Mouse (Mus musculus) cerebellum, adult 2 months (tissue): ENCODE data around the gene Glis3.

ENCODE experiments used
- CTCF ChIP-seq: fragments of 200-500 bp; IDR thresholded peaks from 2 replicates; pipeline ENCODE4 v1.5.1; 2011; ENCODE audit warnings: low read depth, mild to moderate bottlenecking, control low read depth, low read length, moderate library complexity, borderline replicate concordance; ENCODE audit not compliant: insufficient read depth
- POLR2A ChIP-seq: fragments of 200-500 bp; IDR thresholded peaks from 2 replicates; pipeline ENCODE4 v1.6.1; 2011; ENCODE audit warnings: low read length, control low read depth, borderline replicate concordance; ENCODE audit not compliant: insufficient read depth

GRCm38 (mm10) chr19:28299211-28299775 is 380.6 kb downstream of the Glis3 start:
- TF ChIP-seq CTCF = no peak
- TF ChIP-seq POLR2A = no peak
